Mouse (Mus musculus): Measurements from ENCODE around the gene Mtmr6.
"Not testable (repeated sequence)": the region's sequence is repeated elsewhere in the genome, so short reads cannot be mapped to it uniquely, and the experiment has no call there.

Gene Mtmr6

GRCm38 (mm10) chr14:60290363-60290762 is 25.3 kb downstream of the Mtmr6 start:
- no peak for DNase-seq (ENCODE audit: extremely low spot score, low spot score)

DNA sequence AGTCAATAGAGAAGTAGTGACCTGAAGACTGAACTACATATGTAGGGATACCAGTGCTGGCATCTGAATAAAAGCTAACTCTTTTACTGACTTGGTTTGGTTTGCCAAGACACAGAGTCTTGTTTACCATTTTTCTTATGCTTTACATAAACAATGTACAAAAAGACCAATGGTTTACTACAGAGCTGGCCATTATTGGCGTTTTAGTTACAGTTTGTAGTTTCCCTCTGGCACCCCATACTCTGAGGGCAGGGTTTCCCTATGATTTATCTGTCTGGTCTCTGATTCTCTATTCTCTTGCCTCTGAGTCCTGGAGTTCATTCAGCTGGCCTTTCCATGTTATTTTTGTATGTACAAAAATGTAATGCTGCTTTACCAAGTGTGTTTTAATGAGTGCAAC is 30.5 kb downstream of the Mtmr6 start:
- no peak for DNase-seq (ENCODE audit: extremely low spot score, low spot score)

DNA sequence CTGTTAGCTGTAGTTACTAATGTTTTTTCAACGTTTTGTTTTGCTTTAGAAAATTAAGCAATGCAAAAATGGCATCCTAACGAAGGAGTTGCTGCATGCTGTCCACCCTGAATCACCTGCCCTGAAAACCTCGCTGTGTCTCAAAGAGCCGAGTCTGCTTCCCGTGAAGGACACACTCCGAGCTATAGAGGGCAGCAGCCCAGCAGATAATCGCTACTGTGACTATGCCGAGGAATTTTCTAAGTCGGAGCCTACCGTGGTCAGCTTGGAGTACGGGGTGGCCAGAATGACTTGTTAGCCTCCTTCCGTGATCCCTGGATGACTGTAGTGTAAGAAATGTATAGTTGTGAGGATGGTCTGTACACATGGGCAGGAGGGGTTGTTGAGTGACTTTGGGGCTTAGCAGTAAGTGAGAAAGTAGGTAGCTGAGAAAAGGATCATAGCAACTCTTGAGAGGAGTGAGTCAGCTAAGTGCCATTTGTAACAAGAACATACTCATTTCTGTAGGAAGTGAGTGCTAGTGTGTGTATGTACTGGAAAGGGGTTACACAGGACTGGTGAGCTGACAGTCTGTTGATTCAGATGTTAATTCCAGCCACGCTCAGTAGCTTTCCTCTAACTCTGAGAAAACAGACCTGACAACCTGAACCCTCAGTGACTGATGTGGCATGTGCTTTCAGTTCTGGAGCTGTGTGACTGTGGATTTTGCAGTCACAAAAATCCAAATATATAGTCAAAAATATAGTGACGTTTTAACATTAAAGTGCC is 35.4 kb downstream of the Mtmr6 start:
- DNase-seq (ENCODE audit: extremely low spot score, low spot score): no peak

- no peak for DNase-seq (ENCODE audit: extremely low spot score, low spot score)
Observed at GRCm38 (mm10) chr14:60301024-60301423, 36.0 kb downstream of the Mtmr6 start.

- DNase-seq (ENCODE audit: extremely low spot score, low spot score): no peak
Observed at GRCm38 (mm10) chr14:60302441-60302840, 37.4 kb downstream of the Mtmr6 start.

GRCm38 (mm10) chr14:60304441-60305220 is 39.6 kb downstream of the Mtmr6 start:
- DNase-seq (ENCODE audit: extremely low spot score, low spot score): no peak

GRCm38 (mm10) chr14:60308113-60308512 is 43.1 kb downstream of the Mtmr6 start:
- no peak for DNase-seq (ENCODE audit: extremely low spot score, low spot score)

GRCm38 (mm10) chr14:60310691-60311090 is 45.7 kb downstream of the Mtmr6 start:
- no peak for DNase-seq (ENCODE audit: extremely low spot score, low spot score)

DNA sequence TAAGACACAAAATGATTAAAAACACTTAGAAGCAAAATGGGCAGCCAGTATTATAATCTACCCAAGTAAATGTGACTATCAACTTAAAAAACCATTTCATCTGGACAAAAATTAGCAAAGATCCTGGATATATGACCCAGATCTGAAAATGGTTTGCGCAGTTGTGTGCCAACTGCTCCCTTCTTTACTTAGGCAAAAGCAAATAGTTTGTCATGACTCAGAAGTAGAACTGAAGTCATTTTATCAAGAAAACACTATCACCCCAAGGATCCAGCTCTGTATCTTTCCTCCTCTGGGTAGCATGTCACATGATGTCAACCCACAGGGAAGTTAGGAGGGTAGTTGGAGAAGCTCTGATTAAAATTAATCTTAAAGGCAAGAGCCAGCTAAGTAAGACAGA is 54.2 kb downstream of the Mtmr6 start:
- DNase-seq (ENCODE audit: extremely low spot score, low spot score): no peak

- no peak for DNase-seq (ENCODE audit: extremely low spot score, low spot score)
Observed at GRCm38 (mm10) chr14:60320813-60321212, 55.8 kb downstream of the Mtmr6 start.

DNA sequence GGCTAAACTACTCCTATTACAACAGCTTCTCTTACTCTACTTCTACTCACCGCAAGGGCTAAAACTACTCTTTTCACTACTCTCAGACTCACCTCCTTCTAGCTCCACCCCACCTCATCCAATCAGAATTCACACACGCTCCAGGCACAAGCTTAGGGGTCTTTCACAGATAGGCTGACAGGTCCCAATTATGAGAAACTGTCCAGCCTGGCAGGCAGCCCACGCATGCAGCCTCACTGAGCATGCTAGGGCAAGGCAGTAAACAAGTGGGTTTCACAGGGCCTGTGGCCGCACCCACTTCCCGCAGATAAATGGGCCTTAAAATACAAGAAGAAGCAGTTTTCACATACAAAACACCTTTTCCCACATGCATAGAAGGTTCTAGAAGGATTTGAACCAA is 75.0 kb downstream of the Mtmr6 start:
- not testable (repeated sequence) for DNase-seq (ENCODE audit: extremely low spot score, low spot score)

DNA sequence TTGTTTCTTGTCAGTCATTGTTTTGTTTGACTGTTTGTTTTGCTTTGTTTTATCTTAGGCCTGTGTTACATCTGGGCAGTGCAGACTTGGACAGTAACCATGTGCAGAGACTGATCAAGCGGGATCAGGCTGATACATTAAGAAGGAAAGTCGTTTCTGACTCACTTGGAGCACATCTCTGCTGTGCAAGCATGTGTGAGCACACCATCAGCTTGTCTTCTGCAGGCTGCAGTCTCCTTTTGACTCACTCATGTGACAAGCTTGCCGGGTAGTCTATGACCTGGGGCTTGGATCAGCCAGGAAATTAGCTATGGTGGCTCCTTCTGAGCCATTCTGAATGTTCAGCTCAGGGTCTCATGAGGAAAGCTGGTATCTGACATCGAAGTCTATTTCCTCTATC is 75.5 kb downstream of the Mtmr6 start:
- DNase-seq (ENCODE audit: extremely low spot score, low spot score): no peak

GRCm38 (mm10) chr14:60345326-60345876 is 80.4 kb downstream of the Mtmr6 start:
- no peak for DNase-seq (ENCODE audit: extremely low spot score, low spot score)
